Mouse (Mus musculus): ENCODE results near the gene Ube2j2. TPM values are rescaled to one million over a fixed set of nuclear protein-coding genes. Genes with fewer than 3 reads are reported as not detected.

The Ube2j2 gene
- polyA plus RNA-seq, 2 experiments: 36.9 to 62.3 TPM

- Histone ChIP-seq H3K27me3 (ENCODE audit: control insufficient read depth, insufficient read depth, low read length) (no peaks in the 10 kb centered on the region), H3K4me1 (replicated peaks; ENCODE audit: control insufficient read depth in 2 of 2, insufficient read depth in 2 of 2, low read length in 1 of 2) (no peaks in the 10 kb centered on the region), H3K4me3 (ENCODE audit: insufficient read depth in 1 of 2, low read depth in 2 of 2, low read length in 2 of 2) (no peak overlapping the region), H3K9ac (replicated peaks) (no peak overlapping the region), H3K9me3 (ENCODE audit: control insufficient read depth, low read length) (no peaks in the 10 kb centered on the region), H3K36me3 (replicated peaks; ENCODE audit: control insufficient read depth, insufficient read depth, low read depth) (no peaks in the 10 kb centered on the region), H3K4me2 (ENCODE audit: low read depth) (no peak overlapping the region), H3K27ac (no peak overlapping the region)
- DNase-seq (ENCODE audit: low read depth in 3 of 3, low spot score in 3 of 3): peak in 1 of 3 experiments; percentile 19
- 35% methylated on average over 1 of the region's 1 CpGs for WGBS (ENCODE audit: insufficient replicate concordance)
- TF ChIP-seq CTCF (IDR thresholded peaks at IDR 0.05; ENCODE audit: low read depth) (no peak), EP300 (IDR thresholded peaks at IDR 0.05; ENCODE audit: low read depth) (no peak)
- no peak for ATAC-seq (ENCODE audit: insufficient read depth)
Measured at GRCm38 (mm10) chr4:155932031-155932430, 11.6 kb upstream of the Ube2j2 start.

- ATAC-seq (ENCODE audit: insufficient read depth) (peak; percentile 21), DNase-seq (ENCODE audit: low read depth in 3 of 3, low spot score in 3 of 3) (no peak)
- Histone ChIP-seq H3K4me1 (replicated peaks; ENCODE audit: control insufficient read depth in 2 of 2, insufficient read depth in 2 of 2, low read length in 1 of 2) (peaks cover 15 to 22% of the 10 kb centered on the region in 2 experiments), H3K27ac (no peak overlapping the region), H3K9ac (replicated peaks) (peak overlapping the region; percentile 91), H3K4me2 (ENCODE audit: low read depth) (peak overlapping the region; percentile 74), H3K9me3 (ENCODE audit: control insufficient read depth, low read length) (no peaks in the 10 kb centered on the region), H3K36me3 (replicated peaks; ENCODE audit: control insufficient read depth, insufficient read depth, low read depth) (peaks cover 4% of the 10 kb centered on the region; the same call in 1 of the 2 replicates), H3K27me3 (ENCODE audit: control insufficient read depth, insufficient read depth, low read length) (no peaks in the 10 kb centered on the region; the same call in 1 of the 2 replicates), H3K4me3 (ENCODE audit: insufficient read depth in 1 of 2, low read depth in 2 of 2, low read length in 2 of 2) (peak overlapping the region; percentile 96 to 99)
- TF ChIP-seq CTCF (IDR thresholded peaks at IDR 0.05; ENCODE audit: low read depth) (no peak), EP300 (IDR thresholded peaks at IDR 0.05; ENCODE audit: low read depth) (no peak)
- WGBS (ENCODE audit: insufficient replicate concordance): 3% methylated on average over 17 of the region's 17 CpGs
Measured at GRCm38 (mm10) chr4:155943049-155943452, 580 bp upstream of the Ube2j2 start.

- peak; percentile 4; the same call in 1 of the 2 replicates for ATAC-seq (ENCODE audit: insufficient read depth)
- no peak for DNase-seq (ENCODE audit: low read depth in 3 of 3, low spot score in 3 of 3)
- peak overlapping the region; percentile 96 to 99 for H3K4me3 ChIP-seq (ENCODE audit: insufficient read depth in 1 of 2, low read depth in 2 of 2, low read length in 2 of 2)
- H3K4me2 ChIP-seq (ENCODE audit: low read depth): peak overlapping the region; percentile 74
- peak overlapping the region; percentile 91 for H3K9ac ChIP-seq (replicated peaks)
- H3K36me3 ChIP-seq (replicated peaks; ENCODE audit: control insufficient read depth, insufficient read depth, low read depth): peaks cover 11% of the 10 kb centered on the region
- no peaks in the 10 kb centered on the region for H3K9me3 ChIP-seq (ENCODE audit: control insufficient read depth, low read length)
- TF ChIP-seq EP300 (IDR thresholded peaks at IDR 0.05; ENCODE audit: low read depth): no peak
- TF ChIP-seq CTCF (IDR thresholded peaks at IDR 0.05; ENCODE audit: low read depth): no peak
- 1% methylated on average over 17 of the region's 17 CpGs for WGBS (ENCODE audit: insufficient replicate concordance)
- H3K27ac ChIP-seq: peak overlapping the region; percentile 38
- H3K27me3 ChIP-seq (ENCODE audit: control insufficient read depth, insufficient read depth, low read length): no peaks in the 10 kb centered on the region; the same call in 1 of the 2 replicates
- H3K4me1 ChIP-seq (replicated peaks; ENCODE audit: control insufficient read depth in 2 of 2, insufficient read depth in 2 of 2, low read length in 1 of 2): peaks cover 15 to 22% of the 10 kb centered on the region in 2 experiments
Measured at GRCm38 (mm10) chr4:155944271-155944670, 640 bp downstream of the Ube2j2 start.

GRCm38 (mm10) chr4:155947094-155947493 lies 3.5 kb downstream of the Ube2j2 start:
- ATAC-seq (ENCODE audit: insufficient read depth) (no peak), DNase-seq (ENCODE audit: low read depth in 3 of 3, low spot score in 3 of 3) (no peak)
- H3K4me1 ChIP-seq (replicated peaks; ENCODE audit: control insufficient read depth in 2 of 2, insufficient read depth in 2 of 2, low read length in 1 of 2): peaks cover 15 to 22% of the 10 kb centered on the region in 2 experiments
- no peak overlapping the region for H3K27ac ChIP-seq
- no peaks in the 10 kb centered on the region for H3K9me3 ChIP-seq (ENCODE audit: control insufficient read depth, low read length)
- no peak overlapping the region for H3K4me2 ChIP-seq (ENCODE audit: low read depth)
- H3K27me3 ChIP-seq (ENCODE audit: control insufficient read depth, insufficient read depth, low read length): no peaks in the 10 kb centered on the region
- TF ChIP-seq CTCF (IDR thresholded peaks at IDR 0.05; ENCODE audit: low read depth) (no peak), EP300 (IDR thresholded peaks at IDR 0.05; ENCODE audit: low read depth) (no peak)
- no peak overlapping the region for H3K4me3 ChIP-seq (ENCODE audit: insufficient read depth in 1 of 2, low read depth in 2 of 2, low read length in 2 of 2)
- H3K36me3 ChIP-seq (replicated peaks; ENCODE audit: control insufficient read depth, insufficient read depth, low read depth): peaks cover 39% of the 10 kb centered on the region
- no peak overlapping the region for H3K9ac ChIP-seq (replicated peaks)

- Histone ChIP-seq H3K36me3 (replicated peaks; ENCODE audit: control insufficient read depth, insufficient read depth, low read depth) (peaks cover 58% of the 10 kb centered on the region), H3K4me2 (ENCODE audit: low read depth) (no peak overlapping the region), H3K4me1 (replicated peaks; ENCODE audit: control insufficient read depth in 2 of 2, insufficient read depth in 2 of 2, low read length in 1 of 2) (no peaks in the 10 kb centered on the region), H3K4me3 (ENCODE audit: insufficient read depth in 1 of 2, low read depth in 2 of 2, low read length in 2 of 2) (no peak overlapping the region), H3K9ac (replicated peaks) (no peak overlapping the region), H3K27ac (no peak overlapping the region), H3K27me3 (ENCODE audit: control insufficient read depth, insufficient read depth, low read length) (no peaks in the 10 kb centered on the region), H3K9me3 (ENCODE audit: control insufficient read depth, low read length) (no peaks in the 10 kb centered on the region)
- no peak for TF ChIP-seq CTCF (IDR thresholded peaks at IDR 0.05; ENCODE audit: low read depth)
- TF ChIP-seq EP300 (IDR thresholded peaks at IDR 0.05; ENCODE audit: low read depth): no peak
- 81% methylated on average over 6 of the region's 6 CpGs for WGBS (ENCODE audit: insufficient replicate concordance)
- ATAC-seq (ENCODE audit: insufficient read depth) (no peak), DNase-seq (ENCODE audit: low read depth in 3 of 3, low spot score in 3 of 3) (no peak)
Measured at GRCm38 (mm10) chr4:155955491-155955890, 11.9 kb downstream of the Ube2j2 start.
